Mouse (Mus musculus): ENCODE measurements around the gene Ireb2.
"Not testable (repeated sequence)": the region's sequence is repeated elsewhere in the genome, so short reads cannot be mapped to it uniquely, and the experiment has no call there.

Ireb2 gene

GRCm38 (mm10) chr9:54909446-54909845 lies 45.9 kb downstream of the Ireb2 start:
- DNase-seq = no peak

- DNase-seq = no peak
Observed at GRCm38 (mm10) chr9:54915576-54915975, 52.0 kb downstream of the Ireb2 start.

GRCm38 (mm10) chr9:54916401-54916800 lies 52.8 kb downstream of the Ireb2 start:
- DNase-seq = no peak

- peak; percentile 95 for DNase-seq
Observed at GRCm38 (mm10) chr9:54917010-54917677, 53.6 kb downstream of the Ireb2 start, which contains the start of gene Hykk. Gene Hykk (plus strand): TSS chr9:54917283.

- DNase-seq = no peak
Observed at GRCm38 (mm10) chr9:54918191-54918590, 54.6 kb downstream of the Ireb2 start.

- no peak for DNase-seq
Observed at GRCm38 (mm10) chr9:54918781-54919180, 55.2 kb downstream of the Ireb2 start.

GRCm38 (mm10) chr9:54919946-54920345 lies 56.4 kb downstream of the Ireb2 start:
- DNase-seq = no peak

GRCm38 (mm10) chr9:54930741-54931140 lies 67.2 kb downstream of the Ireb2 start:
- no peak for DNase-seq

- no peak for DNase-seq
Observed at GRCm38 (mm10) chr9:54931765-54932164, 68.2 kb downstream of the Ireb2 start.

- no peak for DNase-seq
Observed at GRCm38 (mm10) chr9:54932379-54932778, 68.8 kb downstream of the Ireb2 start.

- DNase-seq = no peak
Observed at GRCm38 (mm10) chr9:54942071-54942470, 78.5 kb downstream of the Ireb2 start.

- no peak for DNase-seq
Observed at GRCm38 (mm10) chr9:54944467-54944866, 80.9 kb downstream of the Ireb2 start.

GRCm38 (mm10) chr9:54946256-54946655 lies 82.7 kb downstream of the Ireb2 start:
- peak; percentile 43 for DNase-seq

GRCm38 (mm10) chr9:54949465-54949864 lies 85.9 kb downstream of the Ireb2 start:
- DNase-seq = no peak

- not testable (repeated sequence) for DNase-seq
Observed at GRCm38 (mm10) chr9:54950162-54950561, 86.6 kb downstream of the Ireb2 start.

GRCm38 (mm10) chr9:54950575-54951321 lies 87.2 kb downstream of the Ireb2 start, which contains the start of the genes Psma4 and AY074887:
Gene Psma4 (plus strand): TSS chr9:54950790.
Gene AY074887 (minus strand): TSS chr9:54950998.
- peak; percentile 92 for DNase-seq

- no peak for DNase-seq
Observed at GRCm38 (mm10) chr9:54961059-54961458, 97.5 kb downstream of the Ireb2 start.
